Mouse (Mus musculus) hindbrain, embryonic 10.5 days (tissue): ENCODE results near the gene Popdc2. TPM values are rescaled to one million over a fixed set of nuclear protein-coding genes. Genes with fewer than 3 reads are reported as not detected.
"Not testable (repeated sequence)": the region's sequence is repeated elsewhere in the genome, so short reads cannot be mapped to it uniquely, and the experiment has no call there.

Source experiments
- DNase-seq: peaks from one replicate; pipeline ENCODE4 v3.0.0-alpha.2; 2017; ENCODE audit warnings: low spot score
- H3K27ac ChIP-seq: fragments of 300-500 bp; sonication (generic); 2 replicates; pipeline ENCODE4 v1.5.1; 2016; ENCODE audit warnings: mild to moderate bottlenecking, moderate library complexity
- H3K27me3 ChIP-seq: fragments of 300-500 bp; sonication (generic); 2 replicates; pipeline ENCODE4 v1.6.1; 2016; ENCODE audit warnings: mild to moderate bottlenecking; ENCODE audit not compliant: poor library complexity, insufficient read depth, severe bottlenecking
- H3K36me3 ChIP-seq: fragments of 300-500 bp; sonication (generic); 2 replicates; pipeline ENCODE4 v1.6.1; 2016; ENCODE audit warnings: mild to moderate bottlenecking, moderate library complexity
- H3K4me1 ChIP-seq: fragments of 300-500 bp; sonication (generic); replicated peaks from 2 replicates; pipeline ENCODE4 v1.6.1; 2016; ENCODE audit warnings: mild to moderate bottlenecking
- H3K4me3 ChIP-seq: fragments of 300-500 bp; sonication (generic); 2 replicates; pipeline ENCODE4 v1.5.1; 2016; ENCODE audit warnings: mild to moderate bottlenecking, moderate library complexity
- H3K9me3 ChIP-seq: fragments of 300-500 bp; sonication (generic); 2 replicates; pipeline ENCODE4 v1.6.1; 2016; ENCODE audit warnings: mild to moderate bottlenecking, moderate library complexity
- WGBS: fragments of 180-500 bp; shearing (Covaris S2); methylation state at CpG from one replicate; pipeline ENCODE4 v1.1.7; 2016; 5-methylcytosine and 5-hydroxymethylcytosine counted together
- polyA plus RNA-seq: library from polyadenylated mRNA; unstranded; fragments of >200 nt; fragmentation: Nextera tagmentation; extraction: Ambion mirVana; gene quantifications from 2 replicates; pipeline ENCODE4 v1.2.1, GENCODE M21; 2016

The Popdc2 gene
- polyA plus RNA-seq = 0.68 and 1.6 TPM in 2 replicates

DNA sequence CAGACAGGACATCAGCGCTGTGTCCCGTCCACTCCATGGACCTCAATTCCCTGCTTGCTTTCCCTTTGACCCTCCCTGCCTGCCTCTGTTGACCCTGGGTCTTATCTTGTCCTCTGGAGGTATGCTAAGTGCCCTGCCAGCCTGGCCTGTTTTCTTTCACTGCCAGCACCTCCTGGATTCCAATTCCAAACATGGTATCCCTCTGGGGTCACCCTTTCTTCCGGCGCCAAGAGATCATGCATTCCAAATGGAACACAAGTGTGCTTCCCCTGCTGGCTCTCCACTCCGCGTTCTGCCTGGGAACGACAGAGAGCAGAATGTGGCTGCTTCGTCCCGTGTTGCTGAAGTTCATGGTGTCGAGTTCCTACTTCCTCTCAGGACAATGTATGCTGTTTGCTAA lies at the start of gene Popdc2:
Popdc2 (plus strand) TSS at position 277 of the 400 bp plus-strand sequence.
- Histone ChIP-seq H3K36me3 (peaks cover 7% of the 10 kb centered on the region; the same call in 1 of the 2 replicates), H3K27me3 (no peaks in the 10 kb centered on the region), H3K4me1 (peaks cover 17% of the 10 kb centered on the region), H3K4me3 (no peak within 1 kb of the TSS), H3K9me3 (no peaks in the 10 kb centered on the region), H3K27ac (peak within 1 kb of the TSS; percentile 1; the same call in 1 of the 2 replicates)
- DNase-seq = no peak
- 60% methylated on average over 10 of the region's 10 CpGs for WGBS

DNA sequence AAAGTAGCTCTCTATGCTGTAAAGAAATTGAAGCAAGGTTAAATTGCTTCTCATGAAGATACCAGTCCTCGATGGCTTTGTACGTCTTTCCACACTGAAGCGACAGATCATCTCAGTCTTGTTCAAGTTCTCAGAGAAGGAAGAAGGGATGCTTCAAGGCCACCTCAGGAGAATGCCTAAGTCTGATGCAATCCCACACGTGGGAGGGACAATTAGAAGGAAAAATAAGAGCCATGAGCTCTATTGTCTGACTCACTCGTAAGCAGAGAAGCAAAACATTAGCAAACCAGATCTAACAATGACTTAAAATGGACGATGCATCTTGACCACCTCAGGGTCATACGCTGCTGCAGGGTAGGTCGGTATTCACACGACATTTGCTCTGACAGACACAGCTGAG lies 43.5 kb upstream of the Popdc2 start:
- 80% methylated on average over 9 of the region's 9 CpGs for WGBS
- Histone ChIP-seq H3K27me3 (no peaks in the 10 kb centered on the region), H3K4me1 (no peaks in the 10 kb centered on the region), H3K36me3 (no peaks in the 10 kb centered on the region), H3K4me3 (no peak overlapping the region), H3K9me3 (no peaks in the 10 kb centered on the region), H3K27ac (no peak overlapping the region)
- no peak for DNase-seq

DNA sequence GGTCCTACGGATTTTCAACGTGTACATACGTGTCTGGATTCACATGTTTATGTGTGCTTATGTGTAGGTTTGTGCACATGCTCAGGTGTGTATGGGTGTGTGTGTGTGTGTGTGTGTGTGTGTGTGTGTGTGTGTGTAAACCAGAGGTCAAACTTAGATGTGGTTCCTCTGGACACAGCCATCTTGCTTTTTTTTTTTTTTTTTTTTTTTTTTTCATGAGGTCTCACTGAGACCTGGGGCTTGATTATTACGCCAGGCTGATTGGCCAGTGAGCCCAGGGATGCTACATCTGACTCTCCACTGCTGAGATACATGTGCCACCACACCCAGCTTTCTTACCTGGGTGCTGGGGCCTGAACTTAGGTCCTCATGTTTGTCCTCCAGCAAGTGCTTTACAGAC lies 42.9 kb upstream of the Popdc2 start:
- H3K9me3 ChIP-seq = no peaks in the 10 kb centered on the region
- no peak for DNase-seq
- H3K27me3 ChIP-seq = no peaks in the 10 kb centered on the region
- H3K4me3 ChIP-seq = no peak overlapping the region
- no peaks in the 10 kb centered on the region for H3K4me1 ChIP-seq
- no peaks in the 10 kb centered on the region for H3K36me3 ChIP-seq
- WGBS = 93% methylated on average over 4 of the region's 4 CpGs
- no peak overlapping the region for H3K27ac ChIP-seq

DNA sequence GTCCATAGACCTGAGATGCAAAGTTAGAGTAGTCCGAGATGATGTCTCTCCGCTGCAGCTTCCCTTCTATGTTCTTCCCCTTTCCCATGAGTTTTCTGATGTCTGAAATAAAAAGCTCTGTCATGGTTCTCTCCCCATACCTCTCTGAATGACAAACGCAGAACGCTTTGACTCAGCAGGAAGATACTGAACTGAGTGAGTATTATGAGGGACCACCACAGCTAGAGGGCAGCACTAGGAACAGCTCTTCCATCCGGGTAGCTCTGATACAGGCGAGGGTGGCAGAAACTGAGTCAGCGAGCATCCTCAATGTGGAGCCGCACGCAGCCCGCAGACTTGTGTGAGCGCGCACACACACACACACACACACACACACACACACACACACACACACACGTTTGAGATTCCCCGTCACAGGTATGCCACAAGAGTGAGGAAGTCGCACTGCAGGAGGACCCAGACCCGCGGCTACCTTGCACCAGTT lies 40.5 kb upstream of the Popdc2 start:
- Histone ChIP-seq H3K9me3 (no peaks in the 10 kb centered on the region), H3K4me1 (no peaks in the 10 kb centered on the region), H3K27ac (no peak overlapping the region), H3K4me3 (peak overlapping the region; percentile 34; the same call in 1 of the 2 replicates), H3K27me3 (no peaks in the 10 kb centered on the region), H3K36me3 (no peaks in the 10 kb centered on the region)
- 35% methylated on average over 17 of the region's 17 CpGs for WGBS
- DNase-seq = peak; percentile 63

DNA sequence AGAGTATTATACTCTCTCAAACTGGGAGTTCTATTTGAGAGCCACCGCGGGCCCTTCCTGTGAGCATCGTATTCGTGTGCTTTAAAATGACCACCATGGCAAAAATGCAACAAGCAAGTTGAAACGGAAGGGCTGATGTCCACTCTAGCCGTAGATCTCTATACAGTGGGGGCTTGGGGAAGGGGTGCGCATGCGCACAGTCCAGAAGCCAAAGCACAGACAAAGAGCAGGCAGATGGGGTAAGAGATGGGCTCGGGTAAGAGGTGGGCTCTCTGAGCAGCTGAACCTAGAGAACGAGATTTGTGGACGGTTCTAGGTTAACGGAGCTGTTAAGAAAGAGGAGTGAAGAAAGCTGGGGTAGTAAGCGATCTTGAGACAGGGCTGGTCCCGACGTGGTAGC lies 37.7 kb upstream of the Popdc2 start:
- Histone ChIP-seq H3K4me1 (no peaks in the 10 kb centered on the region), H3K27me3 (no peaks in the 10 kb centered on the region), H3K27ac (no peak overlapping the region), H3K9me3 (no peaks in the 10 kb centered on the region), H3K36me3 (no peaks in the 10 kb centered on the region), H3K4me3 (no peak overlapping the region)
- 91% methylated on average over 15 of the region's 15 CpGs for WGBS
- DNase-seq = no peak

DNA sequence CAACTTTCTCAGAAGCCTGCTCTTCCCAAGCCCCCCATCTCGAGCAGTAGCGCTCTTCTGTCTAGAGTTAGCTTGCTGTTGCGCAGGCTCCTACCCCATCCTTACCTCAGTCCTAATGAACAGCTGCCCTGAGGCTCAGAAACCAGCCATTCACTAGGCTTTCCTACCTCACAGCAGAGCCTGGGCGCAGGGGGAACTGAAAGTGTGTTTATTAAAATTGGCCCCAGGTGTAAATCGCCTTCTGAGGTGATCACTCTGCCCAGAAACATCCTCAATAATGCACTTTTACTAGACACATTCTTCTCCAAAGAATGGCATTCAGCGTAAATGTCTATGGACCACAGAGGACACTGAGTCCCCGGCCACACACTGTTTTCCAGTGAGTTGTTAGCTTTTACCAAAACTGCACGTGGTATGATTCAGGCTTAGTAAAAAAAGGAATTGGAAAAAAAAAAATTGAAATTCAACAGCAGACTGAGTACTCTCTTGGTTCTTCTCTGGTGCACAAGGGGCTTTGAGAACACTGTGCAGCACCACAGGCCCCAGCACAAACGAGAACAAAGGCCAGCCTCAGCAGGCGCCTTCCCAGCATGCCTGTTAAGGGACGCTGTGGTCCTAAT lies 35.1 kb upstream of the Popdc2 start:
- Histone ChIP-seq H3K4me3 (no peak overlapping the region), H3K36me3 (no peaks in the 10 kb centered on the region), H3K27me3 (no peaks in the 10 kb centered on the region), H3K4me1 (no peaks in the 10 kb centered on the region), H3K9me3 (no peaks in the 10 kb centered on the region), H3K27ac (no peak overlapping the region)
- 82% methylated on average over 11 of the region's 11 CpGs for WGBS
- no peak for DNase-seq

DNA sequence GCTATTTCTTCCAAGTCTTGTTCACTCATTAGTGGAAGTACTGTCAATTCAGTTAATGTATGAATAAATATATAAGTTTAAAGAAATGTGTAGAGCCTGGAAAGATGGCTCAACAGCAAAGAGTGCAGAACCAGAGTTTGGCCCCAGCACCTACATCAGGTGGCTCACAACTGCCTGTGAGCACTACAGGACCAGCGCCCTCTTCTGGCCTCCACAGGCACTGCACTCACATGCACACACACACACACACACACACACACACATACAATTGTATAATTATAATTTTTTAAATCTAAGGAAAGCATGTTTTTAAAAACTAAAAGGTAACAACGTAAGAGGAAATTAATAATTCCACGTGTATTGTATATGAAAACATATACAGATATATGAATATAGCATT lies 32.7 kb upstream of the Popdc2 start:
- 86% methylated on average over 3 of the region's 3 CpGs for WGBS
- Histone ChIP-seq H3K27me3 (no peaks in the 10 kb centered on the region), H3K36me3 (no peaks in the 10 kb centered on the region), H3K9me3 (no peaks in the 10 kb centered on the region), H3K4me3 (no peak overlapping the region), H3K27ac (no peak overlapping the region), H3K4me1 (no peaks in the 10 kb centered on the region)
- no peak for DNase-seq

DNA sequence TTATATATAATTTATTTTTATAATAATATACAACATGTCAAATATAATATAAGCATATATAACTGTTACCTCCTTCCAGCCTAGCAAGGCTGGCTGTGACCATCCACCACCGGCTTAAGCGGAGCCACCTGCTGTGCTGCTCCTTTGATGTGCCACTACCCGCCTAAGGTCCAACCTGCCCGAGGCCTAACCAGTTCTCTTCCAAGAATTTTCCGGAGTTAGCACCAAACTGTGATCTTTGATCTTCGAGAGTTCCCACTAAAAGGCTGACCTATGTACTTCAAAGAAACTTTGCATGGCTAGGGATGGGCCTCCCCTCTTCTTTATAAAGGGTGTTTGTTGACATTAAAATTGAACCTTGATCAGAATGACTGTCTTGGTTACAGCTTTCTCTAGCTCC lies 27.6 kb upstream of the Popdc2 start:
- no peak overlapping the region for H3K4me3 ChIP-seq
- H3K27ac ChIP-seq = no peak overlapping the region
- H3K4me1 ChIP-seq = no peaks in the 10 kb centered on the region
- H3K27me3 ChIP-seq = no peaks in the 10 kb centered on the region
- no peaks in the 10 kb centered on the region for H3K9me3 ChIP-seq
- no peaks in the 10 kb centered on the region for H3K36me3 ChIP-seq
- 45% methylated on average over 6 of the region's 6 CpGs for WGBS
- no peak for DNase-seq

DNA sequence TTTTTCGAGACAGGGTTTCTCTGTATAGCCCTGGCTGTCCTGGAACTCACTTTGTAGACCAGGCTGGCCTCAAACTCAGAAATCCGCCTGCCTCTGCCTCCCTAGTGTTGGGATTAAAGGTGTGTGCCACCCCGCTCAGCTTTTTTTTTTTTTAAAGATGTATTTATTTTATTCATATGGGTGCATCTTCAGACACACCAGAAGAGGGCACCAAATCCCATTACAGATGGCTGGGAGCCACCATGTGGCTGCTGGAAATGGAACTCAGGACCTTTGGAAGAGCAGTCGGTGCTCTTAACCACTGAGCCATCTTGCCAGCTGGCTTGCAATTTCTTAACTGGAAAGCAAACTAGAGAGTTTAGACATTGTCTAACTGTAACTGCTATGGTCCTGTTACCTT lies 23.9 kb upstream of the Popdc2 start:
- H3K4me3 ChIP-seq, H3K36me3 ChIP-seq, H3K9me3 ChIP-seq, DNase-seq, H3K27ac ChIP-seq, H3K27me3 ChIP-seq: not testable (repeated sequence)
- WGBS = 85% methylated on average over 4 of the region's 4 CpGs
- peaks cover 11% of the 10 kb centered on the region for H3K4me1 ChIP-seq

DNA sequence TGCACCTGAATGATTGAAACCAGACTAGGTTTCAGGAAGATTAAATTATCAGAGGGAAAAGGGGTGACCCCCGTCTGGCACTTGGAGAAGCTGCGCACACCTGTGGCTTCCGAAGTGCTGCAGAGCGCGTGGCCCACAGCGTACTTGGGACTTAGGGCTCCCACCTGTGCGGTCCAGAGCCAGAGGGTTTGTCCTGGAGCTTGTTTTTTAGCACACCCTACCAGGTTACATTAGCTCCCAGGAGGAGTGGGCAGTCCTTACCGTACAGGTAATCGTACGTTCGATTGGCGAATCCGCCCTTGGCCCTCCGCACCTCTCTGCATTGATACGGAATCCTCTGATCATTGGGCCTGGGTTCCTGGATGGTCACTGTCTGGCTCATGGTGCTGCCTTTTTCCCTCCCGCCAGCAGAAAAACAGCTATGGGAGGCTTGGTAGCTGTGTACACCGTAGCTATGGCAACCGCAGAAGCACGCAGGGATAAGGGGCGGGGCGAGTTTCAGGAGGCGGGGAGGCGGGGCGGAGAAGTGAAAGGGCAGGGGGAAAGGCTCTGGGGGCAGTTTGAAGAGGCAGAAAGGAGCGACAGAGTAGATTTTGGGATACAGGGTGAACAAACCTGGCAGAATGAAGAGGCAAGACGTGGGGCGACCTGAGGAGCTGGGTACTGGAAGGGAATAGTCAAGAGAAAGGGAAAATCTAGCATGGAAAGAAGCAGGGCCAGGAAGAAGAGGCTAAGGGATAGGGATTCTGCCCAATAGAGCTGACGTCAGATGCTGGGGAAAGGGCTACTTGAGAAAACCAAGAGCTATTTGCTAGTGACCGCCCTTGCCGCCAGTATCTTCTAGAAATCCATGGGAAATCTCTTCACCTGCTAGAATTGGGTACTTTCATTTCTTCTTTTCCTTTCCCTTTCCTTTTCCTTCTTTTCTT lies 20.3 kb upstream of the Popdc2 start, which contains the start of gene Maats1:
Maats1 (minus strand) TSS at position 748 of the 929 bp plus-strand sequence.
- no peaks in the 10 kb centered on the region for H3K27me3 ChIP-seq
- peaks cover 14% of the 10 kb centered on the region for H3K4me1 ChIP-seq
- no peaks in the 10 kb centered on the region for H3K9me3 ChIP-seq
- no peaks in the 10 kb centered on the region for H3K36me3 ChIP-seq
- H3K4me3 ChIP-seq = peak within 1 kb of the TSS; percentile 56
- peak within 1 kb of the TSS; percentile 81 for H3K27ac ChIP-seq
- DNase-seq = peak; percentile 92
- WGBS = 8% methylated on average over 30 of the region's 30 CpGs

DNA sequence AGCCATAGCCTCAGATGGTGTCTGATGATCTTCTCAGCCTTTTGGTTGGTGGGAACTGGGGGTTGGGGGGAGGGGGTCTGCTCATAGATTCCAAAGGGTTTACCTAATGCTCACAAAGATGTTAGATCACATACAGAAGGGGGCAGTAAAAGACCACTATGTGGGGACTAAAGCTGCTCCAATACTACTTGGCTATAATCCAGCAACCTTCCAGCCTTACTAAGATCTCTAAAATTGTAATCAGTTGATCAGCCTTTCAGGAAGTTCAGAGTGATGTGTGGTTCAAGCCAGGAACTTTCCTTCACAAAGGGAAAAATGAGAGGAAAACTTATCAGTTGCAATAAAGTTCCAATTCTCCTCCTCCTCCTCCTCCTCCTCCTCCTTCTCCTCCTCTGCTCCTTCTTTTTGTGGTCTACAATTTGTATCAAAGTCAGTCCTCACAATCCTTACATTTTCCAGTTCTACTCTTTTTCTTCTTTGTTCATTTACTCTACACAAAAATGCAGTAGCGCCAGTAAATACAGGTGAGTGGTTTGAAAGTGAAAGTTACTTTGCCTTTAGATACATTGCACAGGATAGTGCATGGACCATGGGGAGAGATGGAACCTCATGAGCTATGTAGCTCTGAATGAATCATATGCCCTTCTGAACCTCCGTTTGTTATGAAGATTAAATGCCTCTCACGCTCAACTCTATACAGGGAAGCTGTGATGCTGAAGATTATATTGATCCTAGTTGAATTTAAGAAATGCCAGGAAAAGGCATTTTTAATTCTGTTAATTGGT lies 16.9 kb upstream of the Popdc2 start:
- WGBS = 88% methylated on average over 3 of the region's 3 CpGs
- Histone ChIP-seq H3K4me1 (peaks cover 26% of the 10 kb centered on the region), H3K4me3 (no peak overlapping the region), H3K27ac (no peak overlapping the region), H3K9me3 (no peaks in the 10 kb centered on the region), H3K36me3 (peaks cover 13% of the 10 kb centered on the region), H3K27me3 (no peaks in the 10 kb centered on the region)
- DNase-seq = peak; percentile 38

DNA sequence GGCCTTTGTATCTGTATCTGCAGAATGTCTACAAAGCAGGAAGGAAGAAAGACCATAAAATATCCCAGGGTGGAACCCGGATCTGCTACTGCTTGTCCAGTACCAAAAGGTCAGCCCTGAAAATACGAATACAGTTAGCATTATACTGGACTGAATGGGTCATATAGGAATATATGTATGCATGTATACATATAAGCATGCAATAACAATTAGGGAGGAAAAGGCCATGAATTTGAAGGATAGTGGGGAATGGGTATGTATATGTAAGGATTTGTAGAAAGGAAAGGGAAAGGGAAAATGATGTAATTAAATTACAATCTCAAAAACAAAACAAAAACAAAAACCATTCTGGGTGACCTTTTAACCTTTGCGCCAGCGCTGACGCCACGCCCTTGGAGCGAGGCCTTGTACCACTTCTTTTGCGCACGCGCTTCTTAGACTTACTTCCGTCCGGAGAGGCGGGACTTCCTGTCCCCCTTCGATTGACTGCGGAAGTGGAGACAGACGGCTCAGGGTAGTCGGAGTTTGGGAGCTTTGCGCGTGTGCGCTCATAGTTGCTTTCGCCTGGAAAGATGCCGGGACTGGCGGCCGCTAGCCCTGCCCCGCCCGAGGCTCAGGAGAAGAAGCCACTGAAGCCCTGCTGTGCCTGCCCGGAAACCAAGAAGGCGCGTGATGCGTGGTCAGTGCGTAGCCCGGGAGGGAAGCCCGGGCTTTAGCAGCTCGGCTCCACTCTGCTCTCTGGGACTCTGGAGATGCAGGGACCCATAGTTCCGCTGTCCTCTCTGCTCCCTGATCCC lies 15.3 kb upstream of the Popdc2 start, which contains the start of the genes Cox17 and Gm21987:
Cox17 (plus strand) TSS at position 463 of the 797 bp plus-strand sequence.
Gm21987 (plus strand) TSS at position 512 of the 797 bp plus-strand sequence.
- DNase-seq = peak; percentile 92
- Histone ChIP-seq H3K4me3 (peak within 1 kb of the TSS; percentile 94), H3K4me1 (peaks cover 20% of the 10 kb centered on the region), H3K36me3 (peaks cover 28% of the 10 kb centered on the region), H3K27me3 (no peaks in the 10 kb centered on the region), H3K27ac (peak within 1 kb of the TSS; percentile 91), H3K9me3 (no peaks in the 10 kb centered on the region)
- 3% methylated on average over 35 of the region's 35 CpGs for WGBS
